Mouse (Mus musculus) lung, embryonic 14.5 days (tissue): Measurements from ENCODE around the gene Gm11596. TPM values are rescaled to one million over a fixed set of nuclear protein-coding genes. Genes with fewer than 3 reads are reported as not detected.
"Not testable (repeated sequence)": the region's sequence is repeated elsewhere in the genome, so short reads cannot be mapped to it uniquely, and the experiment has no call there.

ENCODE experiments used
- ATAC-seq: fragments of 200-750 bp; cut with Nextera tagmentation; 2 replicates; pipeline ENCODE4 v1.8.0; 2017; ENCODE audit warnings: mild to moderate bottlenecking, moderate TSS enrichment, moderate library complexity; ENCODE audit not compliant: insufficient read depth
- DNase-seq: peaks from one replicate; pipeline ENCODE4 v3.0.0-alpha.2; 2015
- H3K27ac ChIP-seq: fragments of 300-500 bp; sonication (generic); 2 replicates; pipeline ENCODE4 v1.5.1; 2014; ENCODE audit warnings: low read depth, mild to moderate bottlenecking, moderate library complexity
- H3K27me3 ChIP-seq: fragments of 300-500 bp; sonication (generic); 2 replicates; pipeline ENCODE4 v1.6.1; 2014; ENCODE audit warnings: low read length, control low read depth; ENCODE audit not compliant: insufficient read depth
- H3K36me3 ChIP-seq: fragments of 300-500 bp; sonication (generic); 2 replicates; pipeline ENCODE4 v1.6.1; 2014; ENCODE audit warnings: control low read depth; ENCODE audit not compliant: insufficient read depth
- H3K4me1 ChIP-seq: fragments of 300-500 bp; sonication (generic); 2 replicates; pipeline ENCODE4 v1.6.1; 2014; ENCODE audit warnings: antibody characterized with exemption, control low read depth; ENCODE audit not compliant: insufficient read depth
- H3K4me2 ChIP-seq: fragments of 300-500 bp; sonication (generic); 2 replicates; pipeline ENCODE4 v1.6.1; 2014; ENCODE audit warnings: mild to moderate bottlenecking
- H3K4me3 ChIP-seq: fragments of 300-500 bp; sonication (generic); 2 replicates; pipeline ENCODE4 v1.5.1; 2014; ENCODE audit warnings: low read depth, low read length
- H3K9ac ChIP-seq: fragments of 300-500 bp; sonication (generic); 2 replicates; pipeline ENCODE4 v1.6.1; 2014
- H3K9me3 ChIP-seq: fragments of 300-500 bp; sonication (generic); 2 replicates; pipeline ENCODE4 v1.6.1; 2016; ENCODE audit warnings: low read depth, low read length, control low read depth
- CTCF ChIP-seq: IDR thresholded peaks from 2 replicates; pipeline ENCODE4 v1.5.1; 2016; ENCODE audit warnings: antibody characterized with exemption, low read depth
- WGBS: fragments of 180-500 bp; shearing (Covaris S2); extraction: QIAGEN DNeasy Blood & Tissue Kit; methylation state at CpG from one replicate; pipeline ENCODE4 v1.1.7; 2014; 5-methylcytosine and 5-hydroxymethylcytosine counted together
- polyA plus RNA-seq: library from polyadenylated mRNA; unstranded; fragments of >200 nt; fragmentation: Nextera tagmentation; extraction: Ambion mirVana; gene quantifications from 2 replicates; pipeline ENCODE4 v1.2.1, GENCODE M21; 2014

Gene Gm11596
- polyA plus RNA-seq, 1 experiment from 2014 or later = not detected

- TF ChIP-seq CTCF = no peak
- H3K27ac ChIP-seq = no peak within 1 kb of the TSS
- no peaks in the 10 kb centered on the region for H3K9me3 ChIP-seq
- H3K4me3 ChIP-seq = no peak within 1 kb of the TSS
- WGBS = 89% methylated on average over 2 of the region's 2 CpGs
- DNase-seq = no peak
- ATAC-seq = no peak
- H3K4me1 ChIP-seq = no peaks in the 10 kb centered on the region
- H3K4me2 ChIP-seq = no peak within 1 kb of the TSS
- no peaks in the 10 kb centered on the region for H3K27me3 ChIP-seq
- H3K9ac ChIP-seq = no peak within 1 kb of the TSS
- no peaks in the 10 kb centered on the region for H3K36me3 ChIP-seq
Measured at GRCm38 (mm10) chr11:99780604-99781003, 12.7 kb downstream of the Gm11596 start, which contains the start of gene Krtap4-8. TSS of gene Krtap4-8 (minus strand) at chr11:99780704.

GRCm38 (mm10) chr11:99778401-99778800, 14.9 kb downstream of the Gm11596 start:
- WGBS = 64% methylated on average over 7 of the region's 7 CpGs
- ATAC-seq = no peak
- no peak overlapping the region for H3K9ac ChIP-seq

GRCm38 (mm10) chr11:99772813-99773212, 20.5 kb downstream of the Gm11596 start, which contains the start of gene Gm11595:
TSS of gene Gm11595 (minus strand) at chr11:99772913.
- not testable (repeated sequence) for H3K27me3 ChIP-seq, H3K36me3 ChIP-seq, H3K4me3 ChIP-seq, H3K4me1 ChIP-seq, DNase-seq, ATAC-seq, H3K9me3 ChIP-seq, H3K27ac ChIP-seq, H3K4me2 ChIP-seq, H3K9ac ChIP-seq

More at GRCm38 (mm10) chr11:99778401-99778800, 14.9 kb downstream of the Gm11596 start:
- Histone ChIP-seq H3K27me3 (no peaks in the 10 kb centered on the region), H3K4me2 (no peak overlapping the region), H3K36me3 (no peaks in the 10 kb centered on the region), H3K4me1 (no peaks in the 10 kb centered on the region), H3K27ac (no peak overlapping the region), H3K4me3 (no peak overlapping the region), H3K9me3 (no peaks in the 10 kb centered on the region)
- peak; percentile 0 for DNase-seq
- no peak for TF ChIP-seq CTCF

- no peaks in the 10 kb centered on the region for H3K27me3 ChIP-seq
- no peaks in the 10 kb centered on the region for H3K9me3 ChIP-seq
- TF ChIP-seq CTCF = no peak
- H3K4me2 ChIP-seq = no peak overlapping the region
- no peak overlapping the region for H3K27ac ChIP-seq
- ATAC-seq (no peak), DNase-seq (no peak)
- no peak overlapping the region for H3K9ac ChIP-seq
- no peaks in the 10 kb centered on the region for H3K36me3 ChIP-seq
- H3K4me3 ChIP-seq = no peak overlapping the region
- WGBS = 65% methylated on average over 2 of the region's 2 CpGs
- no peaks in the 10 kb centered on the region for H3K4me1 ChIP-seq
Measured at GRCm38 (mm10) chr11:99768410-99768809, 24.9 kb downstream of the Gm11596 start.

- Histone ChIP-seq H3K4me1 (no peaks in the 10 kb centered on the region), H3K4me2 (no peak overlapping the region), H3K9ac (no peak overlapping the region), H3K9me3 (no peaks in the 10 kb centered on the region), H3K27me3 (no peaks in the 10 kb centered on the region), H3K27ac (no peak overlapping the region), H3K4me3 (no peak overlapping the region), H3K36me3 (no peaks in the 10 kb centered on the region)
- DNase-seq (no peak), ATAC-seq (no peak)
- WGBS = 92% methylated on average over 1 of the region's 1 CpGs
- TF ChIP-seq CTCF = no peak
Measured at GRCm38 (mm10) chr11:99758877-99759276, 34.4 kb downstream of the Gm11596 start.

- no peaks in the 10 kb centered on the region for H3K9me3 ChIP-seq
- 62% methylated on average over 3 of the region's 3 CpGs for WGBS
- no peaks in the 10 kb centered on the region for H3K27me3 ChIP-seq
- no peak overlapping the region for H3K4me3 ChIP-seq
- no peak overlapping the region for H3K27ac ChIP-seq
- TF ChIP-seq CTCF = no peak
- H3K4me1 ChIP-seq = no peaks in the 10 kb centered on the region
- DNase-seq (peak; percentile 21), ATAC-seq (no peak)
- H3K36me3 ChIP-seq = no peaks in the 10 kb centered on the region
- H3K4me2 ChIP-seq = no peak overlapping the region
- no peak overlapping the region for H3K9ac ChIP-seq
Measured at GRCm38 (mm10) chr11:99743985-99744384, 49.3 kb downstream of the Gm11596 start.

Other genes with a start within 250 kb of the Gm11596 start
- not detected in 2 replicates for gene Krtap3-3, start 242.6 kb downstream of the Gm11596 start, polyA plus RNA-seq
- gene Krtap3-2, start 236.6 kb downstream of the Gm11596 start, polyA plus RNA-seq = not detected in 2 replicates
- gene Gm11939, start 234.0 kb downstream of the Gm11596 start, polyA plus RNA-seq = not detected in 2 replicates
- not detected in 2 replicates for gene Krtap3-1, start 226.8 kb downstream of the Gm11596 start, polyA plus RNA-seq
- not detected in 2 replicates for gene Krtap1-5, start 212.5 kb downstream of the Gm11596 start, polyA plus RNA-seq
- not detected in 2 replicates for gene Krtap1-4, start 209.8 kb downstream of the Gm11596 start, polyA plus RNA-seq
- not detected in 2 replicates for gene Krtap1-3, start 202.1 kb downstream of the Gm11596 start, polyA plus RNA-seq
- not detected in 2 replicates for gene Krtap9-3, start 195.4 kb downstream of the Gm11596 start, polyA plus RNA-seq
- not detected in 2 replicates for gene Gm11938, start 190.2 kb downstream of the Gm11596 start, polyA plus RNA-seq
- gene Gm11937, start 183.3 kb downstream of the Gm11596 start, polyA plus RNA-seq = not detected in 2 replicates
- not detected in 2 replicates for gene Krtap2-4, start 178.6 kb downstream of the Gm11596 start, polyA plus RNA-seq
- gene Gm11562, start 173.0 kb downstream of the Gm11596 start, polyA plus RNA-seq = not detected in 2 replicates
- gene Krtap4-1, start 165.2 kb downstream of the Gm11596 start, polyA plus RNA-seq = not detected in 2 replicates
- not detected in 2 replicates for gene Krtap4-2, start 158.4 kb downstream of the Gm11596 start, polyA plus RNA-seq
- not detected in 2 replicates for gene Krtap4-7, start 149.4 kb downstream of the Gm11596 start, polyA plus RNA-seq
- gene Gm11555, start 143.2 kb downstream of the Gm11596 start, polyA plus RNA-seq = not detected in 2 replicates
- gene Gm11563, start 134.5 kb downstream of the Gm11596 start, polyA plus RNA-seq = not detected in 2 replicates
- not detected in 2 replicates for gene Krtap4-6, start 127.5 kb downstream of the Gm11596 start, polyA plus RNA-seq
- gene Gm14190, start 102.7 kb downstream of the Gm11596 start, polyA plus RNA-seq = not detected in 2 replicates
- gene Gm14180, start 59.2 kb downstream of the Gm11596 start, polyA plus RNA-seq = not detected in 2 replicates
- gene Gm11595, start 20.6 kb downstream of the Gm11596 start, polyA plus RNA-seq = not detected in 2 replicates
- not detected in 2 replicates for gene Krtap4-8, start 12.8 kb downstream of the Gm11596 start, polyA plus RNA-seq
- not detected in 2 replicates for gene Krtap4-9, start 8.3 kb downstream of the Gm11596 start, polyA plus RNA-seq
- not detected in 2 replicates for gene Gm11569, start 5.5 kb upstream of the Gm11596 start, polyA plus RNA-seq
- gene Gm11554, start 11.0 kb upstream of the Gm11596 start, polyA plus RNA-seq = not detected in 2 replicates
- not detected in 2 replicates for gene Krtap4-13, start 16.4 kb upstream of the Gm11596 start, polyA plus RNA-seq
- not detected in 2 replicates for gene Gm11564, start 22.2 kb upstream of the Gm11596 start, polyA plus RNA-seq
- not detected in 2 replicates for gene 2300003K06Rik, start 44.6 kb upstream of the Gm11596 start, polyA plus RNA-seq
- gene Krtap4-16, start 58.1 kb upstream of the Gm11596 start, polyA plus RNA-seq = not detected in 2 replicates
- gene Gm11568, start 64.5 kb upstream of the Gm11596 start, polyA plus RNA-seq = not detected in 2 replicates
- gene Gm11559, start 71.0 kb upstream of the Gm11596 start, polyA plus RNA-seq = not detected in 2 replicates
- gene Krtap9-1, start 79.9 kb upstream of the Gm11596 start, polyA plus RNA-seq = not detected in 2 replicates
- gene Gm11567, start 85.7 kb upstream of the Gm11596 start, polyA plus RNA-seq = not detected in 2 replicates
- gene Krtap31-1, start 114.5 kb upstream of the Gm11596 start, polyA plus RNA-seq = not detected in 2 replicates
- gene Gm11565, start 121.3 kb upstream of the Gm11596 start, polyA plus RNA-seq = not detected in 2 replicates
- not detected in 2 replicates for gene Krtap31-2, start 142.8 kb upstream of the Gm11596 start, polyA plus RNA-seq
- not detected in 2 replicates for gene Krtap9-5, start 155.0 kb upstream of the Gm11596 start, polyA plus RNA-seq
- not detected in 2 replicates for gene Krtap29-1, start 185.6 kb upstream of the Gm11596 start, polyA plus RNA-seq
- not detected in 2 replicates for gene Krtap16-1, start 193.1 kb upstream of the Gm11596 start, polyA plus RNA-seq
- 0.75 and 0.87 TPM in 2 replicates for gene Krtap17-1, start 200.5 kb upstream of the Gm11596 start, polyA plus RNA-seq
- not detected in 2 replicates for gene Krt33a, start 222.7 kb upstream of the Gm11596 start, polyA plus RNA-seq
- not detected in 2 replicates for gene Krt33b, start 236.4 kb upstream of the Gm11596 start, polyA plus RNA-seq
- not detected in 2 replicates for gene Krt34, start 248.1 kb upstream of the Gm11596 start, polyA plus RNA-seq